In genomic region chr1:86187856-86188255, GRCm38 (mm10) we compare ENCODE assay signal across 26 mouse cellular contexts. TPM values are rescaled to one million over a fixed set of nuclear protein-coding genes. Genes with fewer than 3 reads are reported as not detected.
"Had no signal": no experiment of that assay in that cellular context is flagged by ENCODE, and none has a peak within 500 bp of the region (broad histone marks: within the 10 kb centered on the region; RNA-seq: fewer than 3 reads in every experiment).

No protein-coding gene starts in this region.

- H3K4me2 ChIP-seq: limb, embryonic 13.5 days; liver, embryonic 12.5 days; liver, embryonic 15.5 days; lung, embryonic 15.5 days; midbrain, embryonic 13.5 days; neural tube, embryonic 13.5 days had no signal

- H3K9ac ChIP-seq: limb, embryonic 13.5 days; liver, embryonic 12.5 days; liver, embryonic 15.5 days; lung, embryonic 15.5 days; midbrain, embryonic 13.5 days; neural tube, embryonic 13.5 days had no signal

- H3K27me3 ChIP-seq: limb, embryonic 13.5 days; liver, embryonic 12.5 days; liver, embryonic 15.5 days; lung, embryonic 15.5 days; megakaryocyte, embryonic 14.5 days; midbrain, embryonic 13.5 days; neural tube, embryonic 13.5 days had no signal

- H3K9me3 ChIP-seq: limb, embryonic 10.5 days; limb, embryonic 13.5 days; liver, embryonic 12.5 days; liver, embryonic 15.5 days; lung, embryonic 15.5 days; megakaryocyte, embryonic 14.5 days; midbrain, embryonic 10.5 days; midbrain, embryonic 13.5 days; neural tube, embryonic 13.5 days had no signal

- H3K4me1 ChIP-seq: limb, embryonic 10.5 days; limb, embryonic 13.5 days; lung, embryonic 15.5 days; midbrain, embryonic 10.5 days; midbrain, embryonic 13.5 days; neural tube, embryonic 13.5 days had no signal

- H3K4me3 ChIP-seq: left cerebral cortex, adult 2 months; limb, embryonic 10.5 days; limb, embryonic 13.5 days; liver, embryonic 12.5 days; liver, embryonic 15.5 days; lung, embryonic 15.5 days; megakaryocyte, embryonic 14.5 days; midbrain, embryonic 10.5 days; midbrain, embryonic 13.5 days; myocyte; neural tube, embryonic 13.5 days had no signal

- H3K27ac ChIP-seq: left cerebral cortex, adult 2 months; limb, embryonic 10.5 days; limb, embryonic 13.5 days; liver, embryonic 12.5 days; liver, embryonic 15.5 days; lung, embryonic 15.5 days; midbrain, embryonic 10.5 days; midbrain, embryonic 13.5 days; neural tube, embryonic 13.5 days had no signal

- H3K36me3 ChIP-seq: liver, embryonic 15.5 days; lung, embryonic 15.5 days had no signal

- DNase-seq: kidney, adult 18-20 months; kidney, postnatal 14 days; layer of hippocampus, postnatal 36 days; liver; lung, adult 18-20 months; lung, postnatal 10 days; lung, postnatal 36 days; retina, postnatal 1 day; right cerebral cortex, postnatal 25 days; spleen, adult 18-20 months; thymus, postnatal 25 days had no signal

- ATAC-seq: intestine, embryonic 16.5 days; liver, embryonic 12.5 days; midbrain, embryonic 13.5 days; midbrain, embryonic 16.5 days had no signal

RNA-seq across cellular contexts. Expression of gene Gm21972, which starts 54.4 kb away (rescaled TPM):
- total RNA-seq: monocyte, adult 5-6 weeks; neutrophil, adult 5-6 weeks had no signal
- polyA plus RNA-seq: intestine, embryonic 16.5 days; limb, embryonic 10.5 days; liver, embryonic 15.5 days; neural tube, embryonic 13.5 days had no signal
